Mouse (Mus musculus) small intestine, adult 2 months (tissue): ENCODE data around the gene Rnf224. TPM values are rescaled to one million over a fixed set of nuclear protein-coding genes. Genes with fewer than 3 reads are reported as not detected.

Source experiments
- H3K27ac ChIP-seq: fragments of 200-500 bp; 2 replicates; pipeline ENCODE4 v1.5.1; 2012; ENCODE audit warnings: low read depth, low read length, control low read depth, inconsistent platforms; ENCODE audit not compliant: insufficient read depth
- H3K27me3 ChIP-seq: fragments of 200-500 bp; 2 replicates; pipeline ENCODE4 v1.6.1; 2012; ENCODE audit warnings: mild to moderate bottlenecking, moderate library complexity, low read length, inconsistent platforms; ENCODE audit not compliant: control insufficient read depth, insufficient read depth
- H3K36me3 ChIP-seq: fragments of 200-500 bp; 2 replicates; pipeline ENCODE4 v1.6.1; 2012; ENCODE audit warnings: mild to moderate bottlenecking, low read length, control low read depth, inconsistent platforms; ENCODE audit not compliant: control insufficient read depth, insufficient read depth
- H3K4me1 ChIP-seq: fragments of 200-500 bp; 2 replicates; pipeline ENCODE4 v1.6.1; 2012; ENCODE audit warnings: low read length, inconsistent platforms, mixed read lengths; ENCODE audit not compliant: control insufficient read depth, insufficient read depth, insufficient read length
- H3K4me3 ChIP-seq: fragments of 200-500 bp; 2 replicates; pipeline ENCODE4 v1.5.1; 2012; ENCODE audit warnings: low read depth, mild to moderate bottlenecking, control low read depth, inconsistent platforms, low read length, moderate library complexity
- CTCF ChIP-seq: fragments of 200-500 bp; IDR thresholded peaks from 2 replicates; pipeline ENCODE4 v1.5.1; 2012; ENCODE audit warnings: low read depth, mild to moderate bottlenecking, control low read depth, inconsistent platforms, low read length, moderate library complexity, mixed read lengths; ENCODE audit not compliant: insufficient replicate concordance, insufficient read length; ENCODE audit errors: extremely low read depth
- POLR2A ChIP-seq: fragments of 200-500 bp; IDR thresholded peaks from 2 replicates; pipeline ENCODE4 v1.6.1; 2012; ENCODE audit warnings: low read depth, mild to moderate bottlenecking, control low read depth, inconsistent platforms, low read length, moderate library complexity
- WGBS: fragments of 180-500 bp; shearing (Covaris S2); methylation state at CpG from one replicate; pipeline ENCODE4 v1.1.7; 2018; 5-methylcytosine and 5-hydroxymethylcytosine counted together
- polyA plus RNA-seq: library from polyadenylated mRNA; depleted of rRNA; stranded (reverse); fragments of >200 nt; gene quantifications from 2 replicates; pipeline ENCODE4 v1.2.3, GENCODE M21; 2012; rRNA removed

Gene Rnf224
- polyA plus RNA-seq, result 0.10 TPM in 1 of 2 replicates, not detected in the other

GRCm38 (mm10) chr2:25236614-25237013 lies at the start of gene Rnf224:
TSS of gene Rnf224 (minus strand) at chr2:25236787.
- no peaks in the 10 kb centered on the region for H3K36me3 ChIP-seq
- H3K4me3 ChIP-seq, result no peak within 1 kb of the TSS
- TF ChIP-seq CTCF (no peak), POLR2A (no peak)
- WGBS, result 66% methylated on average over 8 of the region's 8 CpGs
- peaks cover 47% of the 10 kb centered on the region for H3K4me1 ChIP-seq
- no peaks in the 10 kb centered on the region for H3K27me3 ChIP-seq
- 0 out of 2 replicates have a peak within 1 kb of the TSS, but pooled peaks have one; percentile 53 for H3K27ac ChIP-seq

- TF ChIP-seq POLR2A, result no peak
- no peak for TF ChIP-seq CTCF
- Histone ChIP-seq H3K4me3 (no peak overlapping the region), H3K4me1 (peaks cover 55% of the 10 kb centered on the region), H3K27ac (peak overlapping the region; percentile 99), H3K27me3 (no peaks in the 10 kb centered on the region; the same call in 1 of the 2 replicates), H3K36me3 (peaks cover 27% of the 10 kb centered on the region)
- WGBS, result 21% methylated on average over 1 of the region's 1 CpGs
Observed at GRCm38 (mm10) chr2:25286314-25286713, 49.7 kb upstream of the Rnf224 start.

GRCm38 (mm10) chr2:25285551-25285950 lies 49.0 kb upstream of the Rnf224 start:
- no peak overlapping the region for H3K4me3 ChIP-seq
- H3K27me3 ChIP-seq, result no peaks in the 10 kb centered on the region
- WGBS, result 46% methylated on average over 2 of the region's 2 CpGs
- peak overlapping the region; percentile 99 for H3K27ac ChIP-seq
- TF ChIP-seq POLR2A (no peak), CTCF (no peak)
- H3K4me1 ChIP-seq, result peaks cover 48% of the 10 kb centered on the region
- peaks cover 34% of the 10 kb centered on the region for H3K36me3 ChIP-seq

- Histone ChIP-seq H3K36me3 (peaks cover 62% of the 10 kb centered on the region), H3K27ac (0 out of 2 replicates have a peak overlapping the region, but pooled peaks have one; percentile 12), H3K27me3 (no peaks in the 10 kb centered on the region), H3K4me3 (no peak overlapping the region), H3K4me1 (peaks cover 2% of the 10 kb centered on the region; the same call in 1 of the 2 replicates)
- TF ChIP-seq CTCF (peak; percentile 80; the same call in 1 of the 2 replicates), POLR2A (no peak)
- 34% methylated on average over 13 of the region's 13 CpGs for WGBS
Observed at GRCm38 (mm10) chr2:25278928-25279882, 42.6 kb upstream of the Rnf224 start.

- peak overlapping the region; percentile 33; the same call in 1 of the 2 replicates for H3K27ac ChIP-seq
- no peak for TF ChIP-seq POLR2A
- no peak for TF ChIP-seq CTCF
- H3K4me3 ChIP-seq, result peak overlapping the region; percentile 88
- peaks cover 54% of the 10 kb centered on the region for H3K36me3 ChIP-seq
- 22% methylated on average over 16 of the region's 16 CpGs for WGBS
- H3K27me3 ChIP-seq, result no peaks in the 10 kb centered on the region
- H3K4me1 ChIP-seq, result peaks cover 10% of the 10 kb centered on the region
Observed at GRCm38 (mm10) chr2:25273010-25273409, 36.4 kb upstream of the Rnf224 start.

GRCm38 (mm10) chr2:25272515-25272914 lies 35.9 kb upstream of the Rnf224 start:
- Histone ChIP-seq H3K27me3 (no peaks in the 10 kb centered on the region), H3K4me3 (peak overlapping the region; percentile 88), H3K36me3 (peaks cover 54% of the 10 kb centered on the region), H3K27ac (peak overlapping the region; percentile 33; the same call in 1 of the 2 replicates), H3K4me1 (peaks cover 11% of the 10 kb centered on the region)
- TF ChIP-seq POLR2A (peak; percentile 44; the same call in 1 of the 2 replicates), CTCF (no peak)
- under 1% methylated on average over 29 of the region's 29 CpGs for WGBS
